26 mouse cellular contexts compared by ENCODE assay signal in the genomic region with DNA sequence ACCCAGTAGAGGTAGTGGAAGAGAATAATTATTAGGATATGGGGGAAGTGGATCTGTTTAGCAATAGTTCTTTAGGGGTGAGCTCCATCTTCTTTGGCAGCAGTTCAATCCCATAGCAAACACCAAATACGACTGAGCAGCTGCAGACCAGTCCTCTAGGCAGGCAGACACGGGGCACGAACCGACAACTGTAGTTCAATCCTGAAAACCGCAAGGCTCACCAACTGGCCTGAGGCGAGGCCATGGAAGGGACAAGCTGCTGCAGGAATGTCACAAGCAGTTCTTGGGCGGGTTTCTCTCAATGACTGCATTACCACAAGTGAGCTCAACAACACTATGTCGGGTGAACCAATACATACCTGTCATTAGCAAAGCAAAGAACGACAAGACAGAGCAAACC. TPM values are rescaled to one million over a fixed set of nuclear protein-coding genes. Genes with fewer than 3 reads are reported as not detected.
"Had no signal": no experiment of that assay in that cellular context is flagged by ENCODE, and none has a peak within 500 bp of the region (broad histone marks: within the 10 kb centered on the region; RNA-seq: fewer than 3 reads in every experiment).

No protein-coding gene starts in this region.

- H3K4me2 ChIP-seq: embryonic facial prominence, embryonic 12.5 days; embryonic facial prominence, embryonic 13.5 days; embryonic facial prominence, embryonic 15.5 days; forebrain, embryonic 12.5 days; forebrain, embryonic 13.5 days; forebrain, embryonic 15.5 days had no signal

- H3K36me3 ChIP-seq: embryonic facial prominence, embryonic 10.5 days; embryonic facial prominence, embryonic 12.5 days; embryonic facial prominence, embryonic 13.5 days; embryonic facial prominence, embryonic 15.5 days; forebrain, embryonic 10.5 days; forebrain, embryonic 12.5 days; forebrain, embryonic 15.5 days had no signal

- DNase-seq: cerebellum, adult 8-10 months; cerebellum, adult 9-10 months; cerebellum, adult 9-11 months; cerebellum, postnatal 10 days; cerebellum, postnatal 14 days; cerebellum, postnatal 25 days; cerebellum, postnatal 36 days; embryo, embryonic 11 days; forebrain, postnatal 0 days; gastrocnemius, adult 2 months; gastrocnemius, postnatal 10 days; gastrocnemius, postnatal 14 days; gastrocnemius, postnatal 25 days; gastrocnemius, postnatal 36 days; heart, adult 11 months; heart, adult 18-20 months; heart, adult 2 months had no signal

- H3K4me3 ChIP-seq: embryonic facial prominence, embryonic 10.5 days; embryonic facial prominence, embryonic 12.5 days; embryonic facial prominence, embryonic 13.5 days; embryonic facial prominence, embryonic 15.5 days; erythroblast, embryonic 14.5 days; forebrain, embryonic 10.5 days; forebrain, embryonic 12.5 days; forebrain, embryonic 13.5 days; forebrain, embryonic 15.5 days; gastrocnemius, adult 2 months; heart, adult 2 months had no signal

RNA-seq across cellular contexts. Expression of a gene that starts 3.7 kb away (rescaled TPM):
- polyA plus RNA-seq: erythroblast, embryonic 14.5 days had no signal

RNA-seq across cellular contexts. Expression of a gene that starts 27.1 kb away (rescaled TPM):
- polyA plus RNA-seq: erythroblast, embryonic 14.5 days had no signal
